Mouse (Mus musculus) spleen, adult 2 months (tissue): ENCODE data around the gene Dennd4b. TPM values are rescaled to one million over a fixed set of nuclear protein-coding genes. Genes with fewer than 3 reads are reported as not detected.
"Not testable (repeated sequence)": the region's sequence is repeated elsewhere in the genome, so short reads cannot be mapped to it uniquely, and the experiment has no call there.

Source experiments
- DNase-seq, 2 experiments: peaks; one replicate each; pipeline versions ENCODE4 v3.0.0 to v3.0.0-alpha.2; 2012 to 2021; ENCODE audit warnings: low spot score in 2 of 2, low read depth in 1 of 2
- H3K27ac ChIP-seq: fragments of 200-500 bp; 2 replicates; pipeline ENCODE4 v1.5.1; 2012; ENCODE audit warnings: low read length, inconsistent platforms; ENCODE audit not compliant: insufficient read depth
- H3K27me3 ChIP-seq: fragments of 200-500 bp; 2 replicates; pipeline ENCODE4 v1.6.1; 2012; ENCODE audit warnings: mild to moderate bottlenecking, moderate library complexity, low read length, inconsistent platforms; ENCODE audit not compliant: control insufficient read depth, insufficient read depth
- H3K36me3 ChIP-seq: fragments of 200-500 bp; 2 replicates; pipeline ENCODE4 v1.6.1; 2012; ENCODE audit warnings: mild to moderate bottlenecking, low read length, inconsistent platforms; ENCODE audit not compliant: control insufficient read depth, insufficient read depth
- H3K4me1 ChIP-seq: fragments of 200-500 bp; 2 replicates; pipeline ENCODE4 v1.6.1; 2011; ENCODE audit warnings: inconsistent platforms; ENCODE audit not compliant: control insufficient read depth, insufficient read depth, insufficient read length
- H3K4me3 ChIP-seq: fragments of 200-500 bp; 2 replicates; pipeline ENCODE4 v1.5.1; 2011; ENCODE audit warnings: mild to moderate bottlenecking, inconsistent platforms; ENCODE audit not compliant: insufficient read depth, insufficient read length; ENCODE audit errors: extremely low read depth
- CTCF ChIP-seq: fragments of 200-500 bp; IDR thresholded peaks from 2 replicates; pipeline ENCODE4 v1.5.1; 2011; ENCODE audit warnings: mild to moderate bottlenecking, inconsistent platforms; ENCODE audit not compliant: insufficient read depth, insufficient read length, insufficient replicate concordance; ENCODE audit errors: extremely low read depth
- POLR2A ChIP-seq: fragments of 200-500 bp; IDR thresholded peaks from 2 replicates; pipeline ENCODE4 v1.6.1; 2011; ENCODE audit warnings: low read depth, low read length, inconsistent platforms
- WGBS: fragments of 180-500 bp; shearing (Covaris S2); methylation state at CpG from one replicate; pipeline ENCODE4 v1.1.7; 2018; 5-methylcytosine and 5-hydroxymethylcytosine counted together
- polyA plus RNA-seq: library from polyadenylated mRNA; depleted of rRNA; stranded (reverse); fragments of >200 nt; gene quantifications from 2 replicates; pipeline ENCODE4 v1.2.3, GENCODE M21; 2012

Gene Dennd4b
- polyA plus RNA-seq, 1 experiment, result 155 TPM

- no peaks in the 10 kb centered on the region for H3K27me3 ChIP-seq
- no peaks in the 10 kb centered on the region for H3K36me3 ChIP-seq
- no peak within 1 kb of the TSS for H3K4me3 ChIP-seq
- DNase-seq, result no peak
- TF ChIP-seq POLR2A, result no peak
- no peak for TF ChIP-seq CTCF
- no peak within 1 kb of the TSS for H3K27ac ChIP-seq
- peaks cover 6% of the 10 kb centered on the region for H3K4me1 ChIP-seq
- 78% methylated on average over 19 of the region's 19 CpGs for WGBS
Observed at GRCm38 (mm10) chr3:90242984-90243775, 21.8 kb upstream of the Dennd4b start, which contains the start of gene Creb3l4. Gene Creb3l4, minus strand, starts transcription at chr3:90243512.

GRCm38 (mm10) chr3:90245406-90245805 is 19.6 kb upstream of the Dennd4b start:
- no peak for DNase-seq

GRCm38 (mm10) chr3:90247630-90247959 is 17.4 kb upstream of the Dennd4b start:
- Histone ChIP-seq H3K27me3 (no peaks in the 10 kb centered on the region), H3K4me1 (peaks cover 7% of the 10 kb centered on the region), H3K4me3 (peak overlapping the region; percentile 66; the same call in 1 of the 2 replicates), H3K36me3 (peaks cover 7% of the 10 kb centered on the region), H3K27ac (peak overlapping the region; percentile 93)
- 3% methylated on average over 3 of the region's 3 CpGs for WGBS
- no peak for TF ChIP-seq CTCF
- no peak for TF ChIP-seq POLR2A
- no peak for DNase-seq

More at GRCm38 (mm10) chr3:90245406-90245805, 19.6 kb upstream of the Dennd4b start:
- Histone ChIP-seq H3K4me1 (peaks cover 11% of the 10 kb centered on the region), H3K27ac (no peak overlapping the region), H3K36me3 (peaks cover 2% of the 10 kb centered on the region; the same call in 1 of the 2 replicates), H3K27me3 (no peaks in the 10 kb centered on the region), H3K4me3 (no peak overlapping the region)
- TF ChIP-seq CTCF (no peak), POLR2A (no peak)
- 18% methylated on average over 2 of the region's 2 CpGs for WGBS

GRCm38 (mm10) chr3:90247960-90248745 is 16.8 kb upstream of the Dennd4b start, which contains the start of gene Slc39a1:
Gene Slc39a1, plus strand, starts transcription at chr3:90248172.
- TF ChIP-seq POLR2A (peak; percentile 66), CTCF (no peak)
- under 1% methylated on average over 44 of the region's 44 CpGs for WGBS
- peak within 1 kb of the TSS; percentile 95 for H3K4me3 ChIP-seq
- H3K4me1 ChIP-seq, result peaks cover 7% of the 10 kb centered on the region
- no peaks in the 10 kb centered on the region for H3K27me3 ChIP-seq
- H3K36me3 ChIP-seq, result peaks cover 7% of the 10 kb centered on the region
- peak; percentile 76 to 91 for DNase-seq
- H3K27ac ChIP-seq, result peak within 1 kb of the TSS; percentile 97

- peak in 1 of 2 experiments; percentile 27 for DNase-seq
- peaks cover 7% of the 10 kb centered on the region for H3K36me3 ChIP-seq
- no peaks in the 10 kb centered on the region for H3K27me3 ChIP-seq
- peak overlapping the region; percentile 97 for H3K27ac ChIP-seq
- WGBS, result 4% methylated on average over 10 of the region's 10 CpGs
- peak overlapping the region; percentile 95 for H3K4me3 ChIP-seq
- H3K4me1 ChIP-seq, result peaks cover 7% of the 10 kb centered on the region
- TF ChIP-seq CTCF, result no peak
Observed at GRCm38 (mm10) chr3:90248746-90249100, 16.3 kb upstream of the Dennd4b start.

GRCm38 (mm10) chr3:90250791-90251190 is 14.2 kb upstream of the Dennd4b start:
- H3K4me3 ChIP-seq, result no peak overlapping the region
- no peak for DNase-seq
- peaks cover 7% of the 10 kb centered on the region for H3K36me3 ChIP-seq
- H3K27me3 ChIP-seq, result no peaks in the 10 kb centered on the region
- WGBS, result 86% methylated on average over 6 of the region's 6 CpGs
- TF ChIP-seq POLR2A (no peak), CTCF (no peak)
- H3K4me1 ChIP-seq, result peaks cover 9% of the 10 kb centered on the region; the same call in 1 of the 2 replicates
- H3K27ac ChIP-seq, result no peak overlapping the region

- not testable (repeated sequence) for H3K27me3 ChIP-seq, H3K36me3 ChIP-seq, DNase-seq, H3K27ac ChIP-seq, H3K4me3 ChIP-seq
- 94% methylated on average over 9 of the region's 12 CpGs for WGBS
- H3K4me1 ChIP-seq, result peaks cover 11% of the 10 kb centered on the region; the same call in 1 of the 2 replicates
Observed at GRCm38 (mm10) chr3:90251731-90252226, 13.2 kb upstream of the Dennd4b start.

GRCm38 (mm10) chr3:90252659-90253058 is 12.3 kb upstream of the Dennd4b start:
- H3K36me3 ChIP-seq, result peaks cover 12% of the 10 kb centered on the region
- H3K4me1 ChIP-seq, H3K27ac ChIP-seq, H3K4me3 ChIP-seq, DNase-seq, H3K27me3 ChIP-seq: not testable (repeated sequence)
- 81% methylated on average over 2 of the region's 2 CpGs for WGBS

- 65% methylated on average over 1 of the region's 1 CpGs for WGBS
Observed at GRCm38 (mm10) chr3:90253174-90253573, 11.8 kb upstream of the Dennd4b start.

More at GRCm38 (mm10) chr3:90253174-90253573, 11.8 kb upstream of the Dennd4b start:
- DNase-seq, H3K27ac ChIP-seq, H3K4me3 ChIP-seq, H3K27me3 ChIP-seq, H3K4me1 ChIP-seq: not testable (repeated sequence)
- H3K36me3 ChIP-seq, result peaks cover 15% of the 10 kb centered on the region
